Mouse (Mus musculus): ENCODE measurements around the gene Txn2. TPM values are rescaled to one million over a fixed set of nuclear protein-coding genes. Genes with fewer than 3 reads are reported as not detected.

Gene Txn2
- 286 and 294 TPM in 2 replicates for polyA plus RNA-seq (2016; fragmentation: Nextera tagmentation; extraction: Ambion mirVana)

GRCm38 (mm10) chr15:77928673-77929331 lies at the start of gene Txn2:
Gene Txn2 (minus strand): TSS chr15:77929006.
- Histone ChIP-seq H3K36me3 (peaks cover 37% of the 10 kb centered on the region), H3K27ac (peak within 1 kb of the TSS; percentile 89), H3K27me3 (ENCODE audit: insufficient read depth, poor library complexity, severe bottlenecking) (no peaks in the 10 kb centered on the region), H3K9me3 (no peaks in the 10 kb centered on the region), H3K4me1 (replicated peaks) (peaks cover 31% of the 10 kb centered on the region), H3K4me3 (peak within 1 kb of the TSS; percentile 68)
- under 1% methylated on average over 34 of the region's 34 CpGs for WGBS
- DNase-seq (ENCODE audit: low spot score), result peak; percentile 98

- Histone ChIP-seq H3K4me3 (no peak overlapping the region), H3K27ac (no peak overlapping the region), H3K9me3 (no peaks in the 10 kb centered on the region), H3K27me3 (ENCODE audit: insufficient read depth, poor library complexity, severe bottlenecking) (no peaks in the 10 kb centered on the region), H3K4me1 (replicated peaks) (0 out of 2 replicates have a peak, but pooled peaks cover 5% of the 10 kb centered on the region), H3K36me3 (no peaks in the 10 kb centered on the region)
- WGBS, result 74% methylated on average over 3 of the region's 3 CpGs
- DNase-seq (ENCODE audit: low spot score), result no peak
Measured at GRCm38 (mm10) chr15:77977663-77978062, 48.9 kb upstream of the Txn2 start.

GRCm38 (mm10) chr15:77974165-77974841 lies 45.5 kb upstream of the Txn2 start:
- Histone ChIP-seq H3K36me3 (no peaks in the 10 kb centered on the region), H3K27me3 (ENCODE audit: insufficient read depth, poor library complexity, severe bottlenecking) (no peaks in the 10 kb centered on the region), H3K27ac (no peak overlapping the region), H3K4me3 (no peak overlapping the region), H3K9me3 (no peaks in the 10 kb centered on the region), H3K4me1 (replicated peaks) (peaks cover 20% of the 10 kb centered on the region)
- WGBS, result 77% methylated on average over 6 of the region's 6 CpGs
- DNase-seq (ENCODE audit: low spot score), result no peak

- no peaks in the 10 kb centered on the region for H3K27me3 ChIP-seq (ENCODE audit: insufficient read depth, poor library complexity, severe bottlenecking)
- peaks cover 33% of the 10 kb centered on the region for H3K36me3 ChIP-seq
- H3K27ac ChIP-seq, result peak within 1 kb of the TSS; percentile 99
- peak; percentile 97 for DNase-seq (ENCODE audit: low spot score)
- under 1% methylated on average over 72 of the region's 72 CpGs for WGBS
- H3K9me3 ChIP-seq, result no peaks in the 10 kb centered on the region
- peak within 1 kb of the TSS; percentile 92 for H3K4me3 ChIP-seq
- H3K4me1 ChIP-seq (replicated peaks), result peaks cover 27% of the 10 kb centered on the region
Measured at GRCm38 (mm10) chr15:77970470-77971292, 41.9 kb upstream of the Txn2 start, which contains the start of gene Eif3d. Gene Eif3d (minus strand): TSS chr15:77970813.

GRCm38 (mm10) chr15:77969940-77970469 lies 41.2 kb upstream of the Txn2 start:
- WGBS, result 3% methylated on average over 15 of the region's 15 CpGs
- peaks cover 40% of the 10 kb centered on the region for H3K36me3 ChIP-seq
- no peaks in the 10 kb centered on the region for H3K9me3 ChIP-seq
- H3K4me3 ChIP-seq, result peak overlapping the region; percentile 92
- DNase-seq (ENCODE audit: low spot score), result no peak
- no peaks in the 10 kb centered on the region for H3K27me3 ChIP-seq (ENCODE audit: insufficient read depth, poor library complexity, severe bottlenecking)
- H3K4me1 ChIP-seq (replicated peaks), result peaks cover 27% of the 10 kb centered on the region
- H3K27ac ChIP-seq, result peak overlapping the region; percentile 99

- peaks cover 88% of the 10 kb centered on the region for H3K36me3 ChIP-seq
- H3K4me3 ChIP-seq, result no peak overlapping the region
- no peak for DNase-seq (ENCODE audit: low spot score)
- peaks cover 12% of the 10 kb centered on the region for H3K4me1 ChIP-seq (replicated peaks)
- 87% methylated on average over 9 of the region's 9 CpGs for WGBS
- H3K27ac ChIP-seq, result no peak overlapping the region
- H3K27me3 ChIP-seq (ENCODE audit: insufficient read depth, poor library complexity, severe bottlenecking), result no peaks in the 10 kb centered on the region
- no peaks in the 10 kb centered on the region for H3K9me3 ChIP-seq
Measured at GRCm38 (mm10) chr15:77965117-77965528, 36.3 kb upstream of the Txn2 start.

GRCm38 (mm10) chr15:77962447-77962846 lies 33.6 kb upstream of the Txn2 start:
- Histone ChIP-seq H3K27me3 (ENCODE audit: insufficient read depth, poor library complexity, severe bottlenecking) (peaks cover 6% of the 10 kb centered on the region; the same call in 1 of the 2 replicates), H3K4me1 (replicated peaks) (peaks cover 3% of the 10 kb centered on the region), H3K27ac (no peak overlapping the region), H3K36me3 (peaks cover 97% of the 10 kb centered on the region), H3K9me3 (no peaks in the 10 kb centered on the region), H3K4me3 (no peak overlapping the region)
- DNase-seq (ENCODE audit: low spot score), result no peak
- 98% methylated on average over 5 of the region's 5 CpGs for WGBS

- Histone ChIP-seq H3K27ac (no peak overlapping the region), H3K27me3 (ENCODE audit: insufficient read depth, poor library complexity, severe bottlenecking) (peaks cover 13% of the 10 kb centered on the region), H3K36me3 (peaks cover 79% of the 10 kb centered on the region), H3K4me3 (no peak overlapping the region), H3K4me1 (replicated peaks) (peaks cover 20% of the 10 kb centered on the region), H3K9me3 (no peaks in the 10 kb centered on the region)
- 93% methylated on average over 6 of the region's 6 CpGs for WGBS
- no peak for DNase-seq (ENCODE audit: low spot score)
Measured at GRCm38 (mm10) chr15:77960693-77961092, 31.9 kb upstream of the Txn2 start.

- H3K36me3 ChIP-seq, result peaks cover 55% of the 10 kb centered on the region
- WGBS, result 67% methylated on average over 3 of the region's 3 CpGs
Measured at GRCm38 (mm10) chr15:77958071-77958470, 29.3 kb upstream of the Txn2 start.

GRCm38 (mm10) chr15:77957625-77958024 lies 28.8 kb upstream of the Txn2 start:
- WGBS, result 55% methylated on average over 5 of the region's 5 CpGs
- H3K9me3 ChIP-seq, result no peaks in the 10 kb centered on the region
- no peak for DNase-seq (ENCODE audit: low spot score)
- H3K27ac ChIP-seq, result no peak overlapping the region
- H3K4me1 ChIP-seq (replicated peaks), result peaks cover 30% of the 10 kb centered on the region
- H3K36me3 ChIP-seq, result peaks cover 55% of the 10 kb centered on the region
- peaks cover 32% of the 10 kb centered on the region for H3K27me3 ChIP-seq (ENCODE audit: insufficient read depth, poor library complexity, severe bottlenecking)
- no peak overlapping the region for H3K4me3 ChIP-seq

More at GRCm38 (mm10) chr15:77958071-77958470, 29.3 kb upstream of the Txn2 start:
- peaks cover 32% of the 10 kb centered on the region for H3K27me3 ChIP-seq (ENCODE audit: insufficient read depth, poor library complexity, severe bottlenecking)
- H3K9me3 ChIP-seq, result no peaks in the 10 kb centered on the region
- no peak for DNase-seq (ENCODE audit: low spot score)
- no peak overlapping the region for H3K27ac ChIP-seq
- H3K4me1 ChIP-seq (replicated peaks), result peaks cover 30% of the 10 kb centered on the region
- H3K4me3 ChIP-seq, result no peak overlapping the region

GRCm38 (mm10) chr15:77956404-77956901 lies 27.6 kb upstream of the Txn2 start, which contains the start of gene Foxred2:
Gene Foxred2 (minus strand): TSS chr15:77956722.
- WGBS, result under 1% methylated on average over 39 of the region's 39 CpGs
- Histone ChIP-seq H3K36me3 (peaks cover 54% of the 10 kb centered on the region), H3K4me3 (peak within 1 kb of the TSS; percentile 63), H3K27me3 (ENCODE audit: insufficient read depth, poor library complexity, severe bottlenecking) (peaks cover 32% of the 10 kb centered on the region), H3K4me1 (replicated peaks) (peaks cover 30% of the 10 kb centered on the region), H3K9me3 (no peaks in the 10 kb centered on the region), H3K27ac (peak within 1 kb of the TSS; percentile 76)
- DNase-seq (ENCODE audit: low spot score), result peak; percentile 88
